Mouse (Mus musculus) liver, adult (tissue): ENCODE results near the gene R3hdm2.

Experiments used
- GATA4 ChIP-seq: IDR thresholded peaks from 2 replicates; pipeline ENCODE4 v1.6.1; 2014; ENCODE audit warnings: mild to moderate bottlenecking, low read length; ENCODE audit not compliant: insufficient replicate concordance

Gene R3hdm2

DNA sequence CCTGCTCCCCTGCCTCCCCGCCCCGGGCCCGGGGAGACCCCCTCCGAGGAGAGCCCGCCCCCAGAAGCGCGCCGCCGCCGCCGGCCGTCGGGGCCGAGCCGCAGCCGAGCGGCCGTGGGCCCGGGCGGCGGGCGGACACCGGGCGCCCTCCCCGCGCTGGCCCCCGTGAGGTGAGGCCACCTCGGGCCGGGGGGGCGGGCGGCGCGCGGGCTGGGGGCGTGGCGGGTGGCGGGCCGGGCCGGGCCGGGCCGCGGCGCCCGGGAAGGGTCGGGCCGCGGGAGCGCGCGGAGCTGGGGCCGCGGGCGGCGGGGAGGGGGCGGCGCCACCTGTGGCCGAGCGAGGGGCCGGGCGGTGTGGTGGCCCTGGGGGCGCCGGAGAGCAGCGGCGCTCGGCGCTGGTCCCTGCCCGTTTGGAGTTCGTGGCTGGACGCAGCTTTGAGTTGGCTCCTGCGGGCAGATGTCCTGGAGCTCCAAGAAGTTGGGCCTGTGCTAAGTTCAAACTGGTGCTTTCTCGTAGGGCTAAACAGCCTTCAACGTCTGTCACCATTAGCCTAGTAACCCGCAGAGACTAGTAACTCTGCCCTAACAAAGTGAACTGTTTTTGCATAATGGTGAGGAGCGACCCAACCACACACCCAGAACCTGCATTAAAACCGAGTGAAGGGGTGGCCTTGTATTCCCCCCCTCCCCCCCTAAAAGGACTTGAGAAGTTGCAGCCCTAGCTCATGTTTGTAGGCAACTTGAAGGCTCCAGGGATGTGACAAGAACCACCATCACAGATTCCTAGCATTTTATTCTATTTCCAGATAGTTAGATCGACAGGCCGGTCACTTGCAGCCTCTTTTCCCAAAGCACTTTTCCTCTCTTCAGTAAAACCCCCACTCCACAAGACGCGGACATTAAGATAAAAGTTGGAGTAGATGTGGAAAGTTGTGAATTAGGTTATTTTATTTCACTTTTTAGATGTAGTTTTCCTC is 928 bp downstream of the R3hdm2 start:
- TF ChIP-seq GATA4 = no peak

DNA sequence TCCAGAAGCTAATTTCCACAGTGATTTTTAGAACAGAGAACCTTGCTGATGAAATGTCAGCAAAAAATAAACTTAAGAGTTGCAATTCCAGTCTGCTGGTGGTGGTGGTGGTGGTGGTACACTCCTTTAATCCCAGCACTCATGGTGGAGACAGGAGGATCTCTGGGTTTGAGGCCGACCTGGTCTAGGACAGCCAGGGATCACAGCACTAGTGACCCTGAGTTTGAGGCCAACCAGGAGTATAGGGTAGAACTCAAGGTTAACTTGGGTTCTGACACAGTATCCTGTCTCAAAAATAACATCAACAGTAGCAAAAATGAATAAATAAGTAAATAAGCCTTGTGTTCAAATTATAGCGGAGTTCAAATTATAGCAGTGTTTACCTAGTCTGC is 1.6 kb downstream of the R3hdm2 start:
- no peak for TF ChIP-seq GATA4

DNA sequence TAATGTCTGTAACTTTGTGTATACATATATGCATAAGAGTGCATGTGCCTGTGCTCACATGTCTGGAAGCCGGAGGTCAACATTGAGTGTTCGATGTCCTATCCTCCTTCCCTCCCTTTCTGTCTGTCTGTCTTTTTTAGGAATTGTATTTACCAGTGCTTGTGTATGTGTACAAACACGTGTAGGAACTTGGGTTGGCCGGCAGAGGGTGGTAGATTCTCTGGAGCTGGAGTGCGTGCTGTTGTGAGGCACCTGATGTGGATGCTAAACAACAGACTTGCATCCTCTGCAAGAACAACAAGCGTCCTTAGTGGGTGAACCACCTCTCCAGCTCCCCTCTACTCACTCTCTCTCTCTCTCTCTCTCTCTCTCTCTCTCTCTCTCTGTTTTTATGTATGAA is 11.6 kb downstream of the R3hdm2 start:
- no peak for TF ChIP-seq GATA4

DNA sequence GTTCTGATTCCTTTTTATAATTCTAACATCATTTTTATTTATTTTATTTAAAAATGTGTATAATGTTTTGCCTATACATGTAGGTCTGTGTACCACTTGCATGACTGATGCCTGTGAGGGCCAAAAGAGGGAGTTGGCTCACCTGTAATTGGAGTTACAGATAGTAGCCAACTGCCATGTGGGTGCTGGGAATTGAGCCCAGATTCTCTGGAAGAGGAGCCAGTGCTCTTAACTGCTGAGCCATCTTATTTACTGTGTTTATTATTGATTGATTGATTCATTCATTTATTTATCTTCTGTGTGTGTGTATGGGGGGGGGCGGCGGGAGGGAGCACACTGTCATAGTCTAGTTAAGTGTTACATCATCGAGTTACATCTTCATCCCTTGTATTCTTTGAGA is 24.6 kb downstream of the R3hdm2 start:
- no peak for TF ChIP-seq GATA4

DNA sequence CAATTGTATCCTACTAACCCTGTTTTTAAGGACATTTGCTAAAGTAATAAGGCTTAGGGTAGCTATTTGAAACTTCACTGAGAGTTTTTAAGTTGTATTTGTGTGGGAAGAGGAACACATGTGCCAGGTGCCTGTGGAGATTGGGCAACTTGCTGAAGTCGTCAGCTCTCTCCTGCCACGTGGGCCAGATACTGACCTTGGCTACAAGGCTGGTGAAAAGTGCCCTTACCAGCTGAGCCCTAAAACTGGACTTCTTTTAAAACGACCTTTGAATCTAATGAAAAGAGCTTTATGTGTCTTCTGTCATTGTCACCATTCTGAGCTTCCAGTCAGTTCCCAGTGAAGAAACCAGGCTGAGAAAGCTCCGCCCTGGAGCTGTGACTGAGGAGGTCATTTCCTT is 27.3 kb downstream of the R3hdm2 start:
- no peak for TF ChIP-seq GATA4

DNA sequence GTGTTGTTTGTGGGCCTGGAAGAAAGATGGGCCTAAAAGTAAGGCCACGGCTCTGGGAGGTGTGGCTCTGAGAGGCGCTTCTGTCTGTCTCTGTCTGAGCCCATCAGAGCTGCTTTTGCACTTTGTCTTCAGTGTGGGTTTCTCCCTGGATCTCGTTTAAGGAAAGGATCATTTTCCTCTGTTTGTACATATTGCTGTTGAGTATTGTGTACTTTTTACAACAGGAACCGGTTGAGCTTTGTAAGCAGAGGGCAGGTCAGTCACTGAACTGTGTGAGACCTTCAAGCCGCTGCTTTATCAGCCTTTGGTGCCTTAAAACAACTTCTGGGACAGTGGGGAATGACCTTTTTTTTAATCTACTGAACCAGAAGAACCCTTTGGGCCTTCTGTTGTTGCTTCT is 32.0 kb downstream of the R3hdm2 start:
- no peak for TF ChIP-seq GATA4

DNA sequence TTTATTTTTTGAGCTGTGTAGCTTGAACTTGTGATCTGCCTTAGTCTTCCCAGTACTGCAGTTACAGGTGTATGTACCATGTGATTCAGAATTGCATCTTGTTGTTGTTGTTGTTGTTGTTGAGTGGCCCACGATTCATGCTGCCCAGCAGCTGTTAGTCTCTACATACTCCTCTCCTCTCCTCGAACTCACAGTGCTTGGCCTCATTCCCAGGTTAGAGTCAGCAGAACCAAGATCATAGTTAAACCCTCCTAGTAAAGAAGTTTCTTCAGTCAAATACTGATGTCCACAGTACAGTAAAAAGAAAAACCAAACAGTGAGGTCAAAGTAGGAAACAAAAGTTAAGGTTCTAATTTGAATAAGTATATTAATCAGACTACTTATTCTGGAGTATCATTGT is 32.6 kb downstream of the R3hdm2 start:
- TF ChIP-seq GATA4 = no peak

DNA sequence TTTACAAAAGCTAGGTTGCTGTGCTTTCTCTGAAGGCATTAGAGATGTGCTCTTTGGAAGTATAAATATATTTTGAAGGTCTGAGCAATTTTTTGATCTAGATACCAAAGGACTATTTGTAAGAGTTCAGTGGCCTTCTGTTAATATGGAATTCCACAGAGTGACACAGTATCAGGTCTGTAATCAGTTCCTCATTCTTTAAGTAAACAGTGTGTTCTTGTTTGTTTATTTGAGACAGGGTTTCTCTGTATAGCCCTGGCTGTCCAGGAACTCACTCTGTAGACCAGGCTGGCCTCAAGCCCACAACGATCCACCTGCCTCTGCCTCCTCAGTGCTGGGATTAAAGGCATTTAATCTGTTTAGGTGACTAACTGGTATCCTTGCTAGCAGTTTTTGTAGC is 33.5 kb downstream of the R3hdm2 start:
- TF ChIP-seq GATA4 = no peak

DNA sequence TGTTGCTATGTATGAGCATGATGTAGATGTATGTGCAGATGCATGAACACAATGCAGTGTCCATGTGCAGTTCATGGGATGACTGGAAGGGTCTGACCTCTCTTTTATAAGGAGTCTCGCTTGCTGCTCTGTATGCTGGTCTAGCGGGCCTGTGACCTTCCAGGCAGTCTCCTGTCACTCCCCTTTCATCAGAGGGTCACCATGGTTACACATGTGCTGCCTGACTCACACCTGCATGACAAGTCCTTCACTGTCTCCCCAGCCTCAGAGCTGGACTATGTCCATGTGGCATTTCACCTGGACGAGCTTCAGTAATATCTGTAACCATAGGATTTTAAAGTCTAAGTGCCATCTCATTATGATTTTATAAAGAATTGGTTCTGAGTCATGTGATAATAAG is 34.0 kb downstream of the R3hdm2 start:
- TF ChIP-seq GATA4 = no peak

DNA sequence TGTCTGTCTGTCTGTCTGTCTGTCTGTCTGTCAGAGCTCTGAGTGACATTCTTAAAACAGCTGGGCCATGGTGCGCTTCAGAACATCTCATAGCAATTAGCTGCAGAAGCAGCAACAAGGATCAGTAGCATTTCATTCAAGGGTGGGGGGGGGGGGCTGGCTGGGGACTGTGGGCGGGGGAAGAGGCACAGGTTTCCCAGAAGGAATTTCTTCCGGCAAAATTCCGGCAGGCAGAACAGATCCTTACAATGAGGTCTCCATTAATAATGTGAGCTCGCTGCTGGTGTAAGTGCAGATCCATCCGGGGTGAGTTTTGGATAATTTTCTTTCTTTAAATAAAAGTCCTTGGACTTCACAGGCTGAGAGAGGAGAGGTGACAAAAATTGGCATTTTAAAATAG is 40.0 kb downstream of the R3hdm2 start:
- no peak for TF ChIP-seq GATA4

DNA sequence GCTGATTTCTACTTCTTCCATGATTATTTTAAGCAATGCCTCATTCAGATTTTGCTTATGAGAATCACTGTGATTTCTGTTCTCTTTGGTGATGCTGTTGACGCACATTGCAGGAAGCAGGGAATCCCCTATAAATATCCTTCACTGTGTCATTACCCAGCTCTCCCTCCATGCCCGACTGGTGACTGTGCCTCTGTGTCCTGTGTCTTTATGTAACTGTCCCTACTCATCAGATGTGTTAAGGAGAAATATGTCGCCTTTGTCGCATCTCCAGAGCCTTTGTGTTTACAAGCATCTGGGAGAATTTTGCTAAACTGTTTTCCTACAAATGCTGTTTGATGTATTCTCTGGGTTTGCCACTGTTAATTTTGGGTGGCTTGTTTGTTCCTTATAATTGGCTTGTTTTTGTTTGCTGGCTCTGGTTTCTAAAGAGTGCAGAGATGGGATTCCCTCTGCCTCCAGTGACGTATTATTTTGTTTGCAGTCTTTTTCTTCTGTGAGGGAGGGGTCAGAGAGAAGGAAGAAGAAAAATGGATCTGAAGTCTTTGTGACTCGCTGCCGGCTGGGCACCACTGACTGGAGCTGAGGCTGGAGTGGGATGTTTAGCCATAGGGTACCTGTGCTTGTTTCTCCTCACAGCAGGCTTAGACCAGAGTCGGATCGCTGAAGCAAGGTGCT is 40.7 kb downstream of the R3hdm2 start:
- no peak for TF ChIP-seq GATA4

DNA sequence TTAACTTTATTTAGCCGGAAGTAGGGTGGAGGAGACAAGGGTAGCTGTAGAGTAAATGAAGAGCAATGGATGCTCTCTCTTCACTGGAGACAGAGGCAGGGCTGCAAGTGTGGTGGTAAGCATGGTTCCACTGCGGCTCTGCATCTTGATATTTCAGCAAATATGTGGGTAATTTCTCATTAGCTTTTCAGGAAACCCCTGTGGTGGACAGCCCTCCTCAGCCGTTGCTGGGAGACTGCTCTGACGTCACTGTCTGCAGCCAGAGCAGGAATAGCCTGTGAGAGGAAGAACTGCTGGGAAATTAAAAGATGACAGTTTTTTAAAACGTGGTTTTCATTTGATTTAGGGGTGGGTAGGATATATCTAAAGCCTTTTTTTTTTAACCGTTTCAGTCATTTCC is 41.9 kb downstream of the R3hdm2 start:
- TF ChIP-seq GATA4 = no peak

DNA sequence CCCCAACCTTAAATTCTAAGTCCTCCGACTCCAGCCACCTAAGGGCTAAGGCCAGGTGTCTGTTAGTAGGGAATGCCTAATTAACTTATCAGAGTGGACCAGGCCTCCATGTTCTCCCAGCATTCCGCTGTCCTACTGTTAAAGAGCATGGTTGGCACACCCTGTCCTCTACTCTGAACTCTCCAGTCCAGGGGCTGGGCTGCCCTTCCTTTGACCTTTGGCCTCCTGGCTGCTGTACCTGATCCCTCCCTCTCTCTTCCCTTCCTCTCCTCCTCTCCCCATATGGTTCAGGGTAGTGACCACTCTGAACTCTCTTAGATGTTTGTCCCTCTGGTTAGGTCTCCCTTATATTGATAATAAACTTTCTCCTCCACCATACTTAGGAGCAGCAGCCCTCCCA is 45.7 kb downstream of the R3hdm2 start:
- TF ChIP-seq GATA4 = no peak

DNA sequence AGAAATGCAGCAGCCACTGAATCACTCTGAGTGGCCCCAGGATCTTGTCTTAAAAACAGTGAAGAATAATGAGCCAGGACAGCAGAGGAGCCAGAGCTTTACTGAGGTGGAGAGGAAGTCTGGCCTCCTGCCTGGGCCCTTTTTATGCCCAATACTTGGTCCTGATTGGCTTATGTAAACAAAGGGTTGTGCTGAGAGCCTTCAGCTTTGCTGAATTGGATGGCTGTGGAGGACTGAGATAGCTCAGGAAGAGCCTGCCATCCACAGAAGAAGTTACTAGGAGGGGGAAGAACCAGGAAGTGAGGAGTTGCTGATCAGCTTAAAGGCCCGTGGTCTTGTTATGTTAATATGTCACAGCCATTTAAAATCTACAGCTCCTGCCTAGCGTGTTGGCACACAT is 46.5 kb downstream of the R3hdm2 start:
- no peak for TF ChIP-seq GATA4

DNA sequence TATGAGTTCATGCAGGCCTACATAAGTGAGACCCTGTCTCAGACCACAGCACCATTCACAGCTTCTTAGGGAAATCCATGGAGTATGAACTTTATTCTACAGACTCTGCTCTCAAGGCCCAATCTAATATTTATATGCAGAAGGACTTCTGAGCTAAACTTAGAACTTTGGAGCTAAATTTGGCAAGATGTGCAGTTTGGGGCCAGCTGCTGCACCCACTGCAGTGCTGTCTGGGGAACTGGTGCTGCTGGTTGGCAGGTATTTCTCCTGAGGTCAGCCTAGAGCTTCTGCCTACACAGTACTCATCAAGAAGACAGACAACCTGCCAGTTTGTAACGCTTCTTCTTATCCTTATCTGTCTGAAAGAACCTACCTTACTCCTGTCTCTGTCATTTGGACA is 47.0 kb downstream of the R3hdm2 start:
- no peak for TF ChIP-seq GATA4

DNA sequence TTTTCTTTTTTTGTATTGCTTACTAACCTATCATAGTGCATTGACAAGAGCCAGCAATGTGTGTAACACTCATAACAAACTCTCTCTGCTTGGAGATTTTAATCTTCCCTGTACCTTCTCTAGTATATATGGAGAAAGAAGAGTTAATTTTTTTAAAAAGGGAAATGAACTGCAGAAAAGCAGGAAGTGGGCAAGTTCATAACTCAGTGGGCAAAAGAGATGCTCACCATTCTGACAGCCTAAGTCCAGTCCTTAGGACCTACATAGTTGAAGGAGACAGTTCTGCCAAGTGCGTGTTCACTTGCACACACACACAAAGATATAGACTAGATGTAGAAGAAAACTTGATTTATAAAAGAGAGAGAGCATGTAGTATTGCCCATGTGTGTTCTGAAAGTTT is 47.9 kb downstream of the R3hdm2 start:
- no peak for TF ChIP-seq GATA4
